Mouse (Mus musculus): ENCODE data around the gene Rpl37.
A peak's percentile ranks its signal among the peaks of the same experiment; 100 is the strongest.
"Not testable (repeated sequence)": the region's sequence is repeated elsewhere in the genome, so short reads cannot be mapped to it uniquely, and the experiment has no call there.

Rpl37 gene

DNA sequence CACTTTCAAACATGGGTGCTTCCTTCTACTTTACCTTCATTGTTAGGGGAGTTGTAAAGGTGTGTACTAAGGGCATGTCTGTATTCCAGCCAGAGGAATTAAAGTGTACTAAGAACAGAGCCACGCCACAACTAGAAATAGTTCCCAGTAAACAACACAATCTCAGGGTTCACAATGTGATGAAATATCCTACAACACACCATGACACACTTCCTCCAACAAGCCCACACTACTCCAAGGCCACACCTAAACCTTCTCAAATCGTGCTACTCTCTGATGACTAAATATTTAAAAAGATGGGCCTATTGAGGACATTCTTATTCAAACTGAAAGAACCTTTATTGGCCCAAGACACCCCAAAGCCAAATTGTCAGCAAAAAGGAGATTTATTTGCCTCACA lies 11.0 kb downstream of the Rpl37 start:
- no peak for DNase-seq

- DNase-seq = no peak
Observed at GRCm38 (mm10) chr15:5128176-5128940, 11.9 kb downstream of the Rpl37 start.

DNA sequence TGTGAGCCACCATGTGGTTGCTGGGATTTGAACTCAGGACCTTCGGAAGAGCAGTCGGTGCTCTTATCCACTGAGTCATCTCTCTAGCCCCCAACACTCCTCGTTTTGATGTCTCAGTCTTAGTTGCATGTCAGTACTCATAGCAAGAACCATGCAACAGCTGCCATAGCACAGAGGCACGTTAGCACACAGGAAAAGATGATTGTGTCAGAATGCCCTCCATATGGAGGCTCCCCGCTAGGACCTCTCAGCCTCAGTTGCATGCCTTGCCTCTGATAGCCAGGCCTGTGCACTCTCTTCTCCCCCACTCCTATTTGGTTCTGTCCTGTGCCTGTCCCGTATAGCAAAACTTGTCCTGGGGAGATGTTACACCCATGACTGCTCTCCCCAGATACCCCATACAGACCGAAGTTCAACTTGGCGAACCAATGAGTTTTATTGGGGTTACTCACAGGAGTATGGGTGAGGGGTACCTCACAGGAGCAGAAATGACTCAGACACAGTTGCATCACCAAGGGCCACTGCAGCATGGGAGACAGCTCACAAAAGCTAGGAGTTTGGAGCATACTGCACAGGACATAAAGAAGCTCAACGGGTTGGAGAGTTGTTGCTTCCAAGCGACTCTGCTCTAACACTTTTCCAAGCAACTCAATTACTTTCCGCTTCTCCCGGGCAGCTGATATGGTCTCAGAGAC lies 12.8 kb downstream of the Rpl37 start:
- DNase-seq = no peak

- DNase-seq = not testable (repeated sequence)
Observed at GRCm38 (mm10) chr15:5130887-5131668, 14.6 kb downstream of the Rpl37 start.

- DNase-seq = no peak
Observed at GRCm38 (mm10) chr15:5133301-5133700, 16.9 kb downstream of the Rpl37 start.

DNA sequence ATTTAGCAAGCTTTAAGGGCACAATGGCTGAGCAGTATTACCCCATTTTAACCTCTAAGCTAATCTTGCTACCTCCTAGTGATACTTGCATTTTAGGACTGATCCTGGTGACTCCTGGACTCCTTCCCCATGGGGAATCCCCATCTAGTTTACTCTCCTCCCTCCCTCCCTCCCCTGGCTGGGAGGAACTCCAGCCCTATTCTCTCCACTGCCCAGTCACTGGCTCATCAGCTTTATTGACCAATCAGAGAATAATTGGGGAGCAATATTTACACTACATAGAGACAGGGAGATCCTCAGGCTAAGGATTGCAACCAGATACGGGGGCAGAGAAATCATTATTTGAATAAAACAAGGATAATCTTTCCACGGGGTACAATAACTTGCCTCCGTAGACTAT lies 17.7 kb downstream of the Rpl37 start:
- no peak for DNase-seq

DNA sequence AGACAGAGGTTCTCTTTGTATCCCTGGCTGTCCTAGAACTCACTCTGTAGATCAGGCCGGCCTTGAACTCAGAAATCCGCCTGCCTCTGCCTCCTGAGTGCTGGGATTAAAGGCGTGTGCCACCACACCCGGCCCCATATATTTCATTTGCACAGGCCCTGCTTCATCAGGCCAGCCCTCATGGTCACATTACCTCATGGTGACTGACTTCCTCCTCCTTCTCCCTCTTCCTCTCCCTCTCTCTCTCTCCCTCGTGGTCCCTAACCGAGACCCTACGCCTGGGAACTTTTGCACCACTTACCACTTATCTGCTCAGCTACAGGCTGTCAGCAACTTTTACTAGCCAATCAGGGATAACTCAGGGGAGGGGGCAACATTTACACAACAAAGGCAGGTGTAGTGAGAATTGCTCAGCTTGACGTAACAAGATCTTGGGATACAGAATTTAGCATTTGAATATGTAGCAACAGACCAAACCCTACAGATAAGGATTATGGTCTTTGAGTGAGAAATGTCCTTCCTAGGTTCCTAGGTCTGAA lies 18.6 kb downstream of the Rpl37 start:
- no peak for DNase-seq

DNA sequence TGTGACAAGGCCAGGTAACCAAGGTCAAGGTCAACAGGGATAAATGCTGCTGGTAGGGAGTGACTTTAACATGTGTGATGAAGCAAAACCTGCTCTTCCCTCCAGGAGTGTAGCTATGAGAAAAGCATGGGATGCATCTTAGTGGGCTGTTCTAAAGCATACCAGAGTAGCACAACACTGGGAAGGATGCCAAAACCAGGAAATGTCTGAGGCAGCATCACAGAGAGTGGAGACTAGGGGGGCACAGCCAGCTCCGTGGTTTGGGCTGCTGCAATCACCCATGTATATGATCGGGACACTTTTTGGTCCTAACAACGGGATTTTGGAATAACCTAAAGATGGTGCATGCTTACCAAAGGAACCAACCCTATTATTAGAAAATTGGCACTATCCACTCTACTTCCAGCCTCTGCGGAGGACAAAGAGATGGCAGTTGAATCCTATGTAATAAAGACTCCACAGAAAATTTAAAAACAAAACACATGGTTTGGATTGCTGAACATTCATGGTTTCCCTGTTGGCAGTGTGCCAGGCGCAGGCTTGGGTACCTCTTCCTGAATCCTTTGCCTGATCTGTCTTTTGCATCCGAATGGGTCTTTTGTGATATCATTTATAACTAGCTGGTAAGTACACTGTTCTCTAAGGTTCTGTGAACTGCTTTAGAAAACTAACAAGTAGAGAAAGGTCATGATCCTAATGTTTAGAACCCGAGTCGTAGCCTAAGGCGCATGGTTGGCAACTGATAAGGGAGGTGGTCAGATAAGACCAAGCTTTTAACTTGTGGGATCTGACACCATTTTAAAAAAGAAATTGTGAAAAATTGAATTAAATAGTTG lies 21.8 kb downstream of the Rpl37 start:
- DNase-seq = peak; percentile 71

GRCm38 (mm10) chr15:5139366-5139765 lies 22.9 kb downstream of the Rpl37 start:
- DNase-seq = no peak

GRCm38 (mm10) chr15:5139863-5140262 lies 23.4 kb downstream of the Rpl37 start:
- peak; percentile 75 for DNase-seq

GRCm38 (mm10) chr15:5140357-5140756 lies 23.9 kb downstream of the Rpl37 start:
- peak; percentile 31 for DNase-seq

DNA sequence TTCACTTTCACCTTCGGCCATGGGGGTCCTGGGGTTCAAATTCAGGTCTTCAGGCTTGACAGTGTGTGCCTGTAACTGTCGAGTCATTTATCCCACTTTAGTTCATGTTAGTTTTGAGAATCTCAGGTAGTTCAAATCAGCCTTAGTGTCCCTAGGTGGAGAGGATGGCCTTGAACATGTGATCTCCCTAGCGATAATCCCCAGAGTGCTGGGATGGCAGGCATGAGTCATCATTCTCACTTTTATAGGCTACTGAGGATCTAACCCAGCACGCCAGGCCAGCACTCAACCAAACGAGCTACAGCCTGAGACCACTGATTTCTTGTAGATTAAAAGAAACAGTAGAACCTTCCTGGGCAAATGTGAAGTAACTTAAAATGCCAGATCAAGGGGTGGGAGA lies 25.6 kb downstream of the Rpl37 start:
- DNase-seq = peak; percentile 68

GRCm38 (mm10) chr15:5142714-5143113 lies 26.3 kb downstream of the Rpl37 start:
- DNase-seq = no peak

DNA sequence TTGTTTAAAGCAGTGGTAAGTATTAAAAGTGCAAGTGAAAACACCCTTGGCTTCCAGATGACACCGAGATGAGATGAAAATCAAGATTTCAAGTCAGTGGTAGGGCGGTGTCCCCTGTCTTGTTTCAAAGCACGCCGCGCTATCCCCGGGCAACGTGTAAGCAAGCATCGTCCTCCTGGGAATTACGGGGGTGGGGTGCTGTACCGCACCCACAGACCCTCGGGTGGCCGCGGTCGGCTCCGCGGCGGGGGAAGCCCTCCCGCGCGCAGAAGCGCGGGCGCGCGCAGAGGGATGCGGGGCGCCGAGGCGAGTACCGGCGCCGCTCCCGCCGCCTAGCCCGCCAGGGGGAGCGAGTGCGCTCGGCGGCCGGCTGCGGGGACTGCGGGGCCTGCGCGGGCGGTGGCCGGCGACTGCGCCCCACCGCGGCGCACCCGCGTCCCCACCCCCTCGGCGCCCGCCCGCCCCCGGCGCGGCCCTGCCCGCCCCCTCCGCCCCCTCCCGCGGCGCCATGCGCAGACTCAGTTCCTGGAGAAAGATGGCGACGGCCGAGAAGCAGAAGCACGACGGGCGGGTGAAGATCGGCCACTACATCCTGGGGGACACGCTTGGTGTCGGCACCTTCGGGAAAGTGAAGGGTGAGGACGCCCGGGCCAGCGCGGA lies 27.0 kb downstream of the Rpl37 start, which contains the start of gene Prkaa1:
Prkaa1 (plus strand) TSS at position 501 of the 660 bp plus-strand sequence.
- DNase-seq = peak; percentile 88

GRCm38 (mm10) chr15:5144021-5144778 lies 27.8 kb downstream of the Rpl37 start:
- DNase-seq = peak; percentile 73

- DNase-seq = no peak
Observed at GRCm38 (mm10) chr15:5145196-5145945, 28.9 kb downstream of the Rpl37 start.

- DNase-seq = no peak
Observed at GRCm38 (mm10) chr15:5149187-5149586, 32.7 kb downstream of the Rpl37 start.

- no peak for DNase-seq
Observed at GRCm38 (mm10) chr15:5152171-5152570, 35.7 kb downstream of the Rpl37 start.

- no peak for DNase-seq
Observed at GRCm38 (mm10) chr15:5154621-5155020, 38.2 kb downstream of the Rpl37 start.

DNA sequence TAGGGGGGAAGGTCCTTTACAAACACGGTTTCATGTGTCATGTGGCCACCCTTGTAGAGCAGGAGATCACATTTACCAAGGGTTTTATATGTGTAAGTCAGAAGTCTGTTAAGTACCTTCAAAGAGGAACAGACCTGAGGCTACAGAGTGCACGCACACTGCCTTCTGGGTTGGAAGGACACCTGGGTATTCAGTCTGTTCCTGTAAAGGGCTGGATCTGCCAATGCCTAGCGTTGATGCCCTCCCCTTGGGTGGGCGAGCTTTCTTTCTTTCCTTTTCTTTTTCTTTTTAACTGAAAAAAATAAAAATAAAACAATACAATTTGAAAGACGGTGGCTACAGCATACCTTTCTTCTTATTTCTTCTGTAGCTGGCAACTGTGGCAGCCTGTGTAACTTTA lies 38.6 kb downstream of the Rpl37 start:
- no peak for DNase-seq
